11 mouse cellular contexts compared by ENCODE assay signal in the genomic region with DNA sequence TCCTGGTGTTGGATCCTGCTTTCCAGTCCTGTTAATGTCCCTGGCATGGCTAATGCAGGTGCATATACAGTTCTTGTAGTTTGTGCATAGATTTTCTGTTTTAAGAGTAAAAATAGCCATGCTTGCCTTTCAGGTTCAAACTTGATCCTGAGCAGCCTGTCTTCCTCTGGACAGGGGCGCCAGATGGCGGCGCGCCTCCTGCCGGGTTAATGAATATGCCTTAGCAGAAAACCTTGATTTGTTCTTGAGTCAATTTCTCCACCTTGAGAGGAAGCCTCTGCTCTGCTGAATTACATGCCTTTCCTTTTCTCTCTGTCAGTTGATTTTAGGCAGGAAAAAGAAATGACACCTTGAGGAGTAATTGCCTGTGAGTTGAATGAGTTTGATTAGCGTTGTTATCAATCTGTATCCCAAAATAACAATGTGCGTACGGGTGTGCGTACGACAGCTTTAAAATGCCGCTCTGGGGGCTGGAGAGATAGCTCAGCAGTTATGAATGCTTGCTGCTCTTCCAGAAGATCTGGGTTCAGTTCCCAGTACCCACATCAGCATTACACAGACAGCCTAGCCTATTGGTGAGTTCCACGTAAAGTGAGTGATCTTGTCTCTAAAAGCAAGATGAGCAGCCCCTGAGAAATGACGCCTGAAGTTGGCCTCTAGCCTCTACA. TPM values are rescaled to one million over a fixed set of nuclear protein-coding genes. Genes with fewer than 3 reads are reported as not detected.
DNase-seq lines count a peak whose midpoint lies in the region; ATAC-seq lines count a peak whose summit lies in the region.
"Had no signal": no experiment of that assay in that cellular context is flagged by ENCODE, and none has a peak within 500 bp of the region (broad histone marks: within the 10 kb centered on the region; RNA-seq: fewer than 3 reads in every experiment).

No protein-coding gene starts in this region.

- no peaks in the 10 kb centered on the region for H3K27me3 ChIP-seq in heart, embryonic 13.5 days (replicated peaks)
- H3K27me3 ChIP-seq in midbrain, embryonic 12.5 days = no peaks in the 10 kb centered on the region
- H3K27me3 ChIP-seq: CH12.LX had no signal

- no peaks in the 10 kb centered on the region for H3K36me3 ChIP-seq in heart, embryonic 13.5 days
- no peaks in the 10 kb centered on the region for H3K36me3 ChIP-seq in midbrain, embryonic 12.5 days

- WGBS in heart, embryonic 13.5 days = 53% methylated on average over 13 of the region's 13 CpGs
- WGBS in midbrain, embryonic 12.5 days = 81% methylated on average over 13 of the region's 13 CpGs

- intact Hi-C loops in heart, postnatal 14 days (cut with DNase I) = no loop called here

- no peak overlapping the region; the same call in 1 of the 2 replicates for H3K27ac ChIP-seq in heart, embryonic 13.5 days (replicated peaks)
- H3K27ac ChIP-seq in midbrain, embryonic 12.5 days (replicated peaks) = peak overlapping the region; percentile 22

- DNase-seq in heart, postnatal 14 days = no peak
- DNase-seq in cerebellum, adult 8-10 months = peak; percentile 23
- DNase-seq in kidney, adult 18-20 months = peak; percentile 45
- no peak for DNase-seq in adrenal gland, adult 2 months
- DNase-seq in thymus, postnatal 10 days (ENCODE audit: low spot score in 2 of 2) = no peak
- no peak for DNase-seq in c-Kit-positive CD71-positive TER-119-positive erythroid progenitor cells, embryonic 14.5 days (ENCODE audit: low spot score)
- DNase-seq: lung, postnatal 10 days had no signal

- peaks cover 25% of the 10 kb centered on the region for H3K4me1 ChIP-seq in heart, embryonic 13.5 days
- peaks cover 18% of the 10 kb centered on the region for H3K4me1 ChIP-seq in midbrain, embryonic 12.5 days

- no peaks in the 10 kb centered on the region for H3K9me3 ChIP-seq in heart, embryonic 13.5 days
- H3K9me3 ChIP-seq in midbrain, embryonic 12.5 days = no peaks in the 10 kb centered on the region

- H3K4me3 ChIP-seq in heart, embryonic 13.5 days = no peak overlapping the region
- no peak overlapping the region for H3K4me3 ChIP-seq in midbrain, embryonic 12.5 days

- ATAC-seq in heart, embryonic 13.5 days (ENCODE audit: extremely low read depth, insufficient number of reproducible peaks, low FRiP score, low TSS enrichment) = no peak
- ATAC-seq in midbrain, embryonic 12.5 days (ENCODE audit: low FRiP score, low read depth) = no peak
- ATAC-seq: activated CD4-positive, CD25-positive, alpha-beta regulatory T cell, adult 4 months had no signal

- no peak overlapping the region for H3K9ac ChIP-seq in heart, embryonic 13.5 days
- H3K9ac ChIP-seq in midbrain, embryonic 12.5 days (replicated peaks) = no peak overlapping the region

- H3K4me2 ChIP-seq in heart, embryonic 13.5 days = peak overlapping the region; percentile 13
- no peak overlapping the region for H3K4me2 ChIP-seq in midbrain, embryonic 12.5 days (replicated peaks)

RNA-seq across cellular contexts. Expression of a gene that starts 57.5 kb away (rescaled TPM):
- polyA plus RNA-seq in heart, embryonic 13.5 days (2015; fragmentation: Nextera tagmentation; extraction: Ambion mirVana) = 3.3 and 3.4 TPM in 2 replicates
- 10 to 100 TPM; 15.6 to 15.7 TPM for total RNA-seq in heart, postnatal 14 days (2021)
- 9.2 and 10.4 TPM in 2 replicates for polyA plus RNA-seq in midbrain, embryonic 12.5 days (2016; fragmentation: Nextera tagmentation; extraction: Ambion mirVana)
- 10 to 100 TPM; 11.2 to 14.0 TPM for total RNA-seq in adrenal gland, adult 2 months (2021)
- polyA plus RNA-seq in adrenal gland, adult 2 months (2012; rRNA removed) = 2.8 and 3.3 TPM in 2 replicates

Comparison
In these comparisons a context has a peak if more than half of its experiments do, and no peak if none do; other contexts are left out.
1. DNase-seq: peak in cerebellum, adult 8-10 months (single experiment) and kidney, adult 18-20 months (single experiment); none in heart, postnatal 14 days (0 of 2), adrenal gland, adult 2 months (single experiment), thymus, postnatal 10 days (0 of 2) and c-Kit-positive CD71-positive TER-119-positive erythroid progenitor cells, embryonic 14.5 days (single experiment).